Mouse (Mus musculus): Measurements from ENCODE around the gene Gm20708. TPM values are rescaled to one million over a fixed set of nuclear protein-coding genes. Genes with fewer than 3 reads are reported as not detected.
"Not testable (repeated sequence)": the region's sequence is repeated elsewhere in the genome, so short reads cannot be mapped to it uniquely, and the experiment has no call there.

Gm20708 gene
- polyA plus RNA-seq, 1 experiment from 2014 or later: 0.15 TPM

DNA sequence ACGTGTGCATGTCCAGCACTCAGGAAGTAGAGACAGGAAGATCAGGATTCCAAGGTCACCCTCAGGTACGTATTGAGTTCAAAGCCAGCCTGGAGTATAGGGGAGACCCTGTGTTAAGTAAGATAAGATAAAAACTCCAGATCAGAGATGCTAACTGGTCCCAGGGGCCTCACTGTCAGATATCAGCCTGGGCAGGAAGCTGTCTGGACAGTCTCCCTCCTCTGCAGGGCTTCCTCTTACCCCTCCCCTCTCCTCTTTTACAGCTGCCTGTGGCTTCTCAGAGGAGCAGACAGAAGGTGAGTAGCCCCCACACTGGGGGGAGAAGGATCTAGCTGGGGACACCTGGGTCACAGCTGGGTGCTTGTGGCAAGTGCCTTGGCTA is 11.3 kb upstream of the Gm20708 start:
- no peaks in the 10 kb centered on the region for H3K9me3 ChIP-seq
- 68% methylated on average over 2 of the region's 2 CpGs for WGBS
- no peak overlapping the region for H3K4me3 ChIP-seq (replicated peaks)

DNA sequence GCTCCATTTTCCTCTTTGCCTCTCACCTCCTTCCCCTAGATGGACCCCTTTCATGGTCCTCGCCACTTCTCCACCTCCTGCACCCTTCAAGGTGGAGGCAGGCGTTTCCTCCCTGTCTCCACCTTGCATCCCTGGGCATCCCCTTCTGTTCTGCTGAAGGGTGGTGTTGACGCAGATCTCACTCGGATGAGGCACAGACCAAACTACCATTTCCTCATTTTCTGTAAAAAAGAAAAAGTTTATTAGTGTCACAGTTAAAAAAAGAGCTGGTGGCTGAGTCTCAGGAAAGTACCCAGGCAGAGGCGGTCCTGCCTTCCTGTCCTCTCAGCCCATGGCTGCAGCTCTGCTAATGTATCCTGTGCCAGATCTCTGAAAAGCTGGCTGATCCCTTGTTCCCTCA is 10.3 kb upstream of the Gm20708 start:
- no peaks in the 10 kb centered on the region for H3K4me1 ChIP-seq
- no peak overlapping the region for H3K9ac ChIP-seq
- no peaks in the 10 kb centered on the region for H3K9me3 ChIP-seq
- H3K27me3 ChIP-seq: peaks cover 13% of the 10 kb centered on the region; the same call in 1 of the 2 replicates
- no peak overlapping the region for H3K4me2 ChIP-seq
- 75% methylated on average over 5 of the region's 5 CpGs for WGBS
- H3K4me3 ChIP-seq (replicated peaks): no peak overlapping the region
- no peak overlapping the region for H3K27ac ChIP-seq
- no peak for ATAC-seq (ENCODE audit: low FRiP score)
- H3K36me3 ChIP-seq (replicated peaks): no peaks in the 10 kb centered on the region

More for the DNA sequence above, 11.3 kb upstream of the Gm20708 start:
- H3K27me3 ChIP-seq: peaks cover 17% of the 10 kb centered on the region
- ATAC-seq (ENCODE audit: low FRiP score): no peak
- H3K36me3 ChIP-seq (replicated peaks): no peaks in the 10 kb centered on the region
- no peak overlapping the region for H3K4me2 ChIP-seq
- H3K27ac ChIP-seq: no peak overlapping the region
- H3K4me1 ChIP-seq: no peaks in the 10 kb centered on the region
- H3K9ac ChIP-seq: no peak overlapping the region

DNA sequence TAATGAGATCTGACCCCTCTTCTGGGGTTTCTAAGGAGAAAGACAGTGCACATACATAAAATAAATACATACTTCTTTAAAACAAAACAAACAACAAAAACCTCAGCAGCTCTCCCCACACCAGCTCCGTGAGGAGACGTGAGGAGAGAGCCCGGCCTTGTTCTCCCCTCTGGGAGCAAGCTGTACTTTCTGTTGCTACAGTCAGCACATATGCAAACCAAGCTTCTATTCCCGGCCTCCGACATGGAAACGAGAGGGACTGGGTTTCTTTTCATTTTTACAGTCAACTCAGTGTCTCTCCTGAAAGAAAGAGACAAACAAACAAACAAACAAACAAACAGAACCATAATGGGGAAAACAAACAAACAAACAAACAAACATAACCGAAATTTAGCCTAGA is 9.4 kb upstream of the Gm20708 start:
- Histone ChIP-seq H3K36me3 (replicated peaks) (no peaks in the 10 kb centered on the region), H3K27me3 (0 out of 2 replicates have a peak, but pooled peaks cover 9% of the 10 kb centered on the region), H3K4me2 (no peak overlapping the region), H3K9ac (no peak overlapping the region), H3K9me3 (no peaks in the 10 kb centered on the region), H3K27ac (no peak overlapping the region), H3K4me3 (replicated peaks) (no peak overlapping the region), H3K4me1 (no peaks in the 10 kb centered on the region)
- WGBS: 90% methylated on average over 7 of the region's 7 CpGs
- ATAC-seq (ENCODE audit: low FRiP score): no peak

DNA sequence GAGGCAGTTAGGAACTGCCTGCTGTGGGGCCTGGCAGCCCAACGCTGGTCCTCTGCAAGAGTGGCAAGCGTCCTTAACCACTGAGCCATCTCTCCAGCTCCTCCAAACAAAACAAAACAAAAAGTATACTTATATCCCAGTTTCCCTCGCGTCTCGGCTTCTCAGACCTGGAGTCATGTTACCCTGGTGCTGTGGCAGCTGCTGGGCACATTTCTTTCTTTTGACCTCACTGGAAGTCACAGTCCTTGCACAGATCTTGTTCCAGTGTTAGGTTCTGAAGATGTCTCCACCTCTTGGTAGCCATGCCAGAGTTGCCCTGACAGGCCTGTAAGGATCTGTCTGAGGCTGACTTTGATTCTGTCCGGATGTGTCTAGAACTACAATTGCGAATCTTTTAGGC is 7.8 kb upstream of the Gm20708 start:
- H3K9ac ChIP-seq: no peak overlapping the region
- ATAC-seq (ENCODE audit: low FRiP score): no peak
- no peak overlapping the region for H3K27ac ChIP-seq
- H3K36me3 ChIP-seq (replicated peaks): no peaks in the 10 kb centered on the region
- H3K4me2 ChIP-seq: no peak overlapping the region
- H3K9me3 ChIP-seq: no peaks in the 10 kb centered on the region
- 0 out of 2 replicates have a peak, but pooled peaks cover 9% of the 10 kb centered on the region for H3K27me3 ChIP-seq
- H3K4me3 ChIP-seq (replicated peaks): no peak overlapping the region
- no peaks in the 10 kb centered on the region for H3K4me1 ChIP-seq
- WGBS: 81% methylated on average over 7 of the region's 7 CpGs

DNA sequence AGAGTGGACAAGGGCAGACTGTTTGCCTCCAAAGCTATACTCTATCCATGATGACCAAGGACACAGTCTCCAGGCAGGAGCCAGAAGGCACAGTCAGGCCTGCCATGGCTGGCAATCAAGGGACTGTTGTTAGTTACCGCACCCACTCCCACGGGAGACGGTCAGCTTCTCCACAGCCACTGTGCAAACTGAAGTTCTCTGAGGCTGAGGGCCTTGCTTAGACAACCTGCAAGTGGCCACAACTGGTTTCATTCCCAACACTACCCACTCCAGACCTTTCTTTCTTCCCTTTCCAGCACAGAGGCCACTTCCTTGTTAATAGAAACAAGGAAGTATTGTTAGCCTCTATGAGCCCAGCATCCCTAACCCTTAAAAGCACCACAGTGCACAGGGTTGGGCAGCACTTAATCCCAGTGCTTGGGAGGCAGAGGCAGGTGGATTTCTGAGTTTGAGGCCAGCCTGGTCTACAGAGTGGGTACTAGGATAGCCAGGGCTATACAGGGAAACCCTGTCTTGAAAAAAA is 6.2 kb upstream of the Gm20708 start:
- no peak for ATAC-seq (ENCODE audit: low FRiP score)
- H3K9me3 ChIP-seq: no peaks in the 10 kb centered on the region
- H3K36me3 ChIP-seq (replicated peaks): no peaks in the 10 kb centered on the region
- H3K4me1 ChIP-seq: no peaks in the 10 kb centered on the region
- no peak overlapping the region for H3K4me2 ChIP-seq
- no peak overlapping the region for H3K9ac ChIP-seq
- no peak overlapping the region for H3K27ac ChIP-seq
- H3K4me3 ChIP-seq (replicated peaks): no peak overlapping the region
- H3K27me3 ChIP-seq: peaks cover 7% of the 10 kb centered on the region; the same call in 1 of the 2 replicates
- WGBS: 96% methylated on average over 3 of the region's 3 CpGs

DNA sequence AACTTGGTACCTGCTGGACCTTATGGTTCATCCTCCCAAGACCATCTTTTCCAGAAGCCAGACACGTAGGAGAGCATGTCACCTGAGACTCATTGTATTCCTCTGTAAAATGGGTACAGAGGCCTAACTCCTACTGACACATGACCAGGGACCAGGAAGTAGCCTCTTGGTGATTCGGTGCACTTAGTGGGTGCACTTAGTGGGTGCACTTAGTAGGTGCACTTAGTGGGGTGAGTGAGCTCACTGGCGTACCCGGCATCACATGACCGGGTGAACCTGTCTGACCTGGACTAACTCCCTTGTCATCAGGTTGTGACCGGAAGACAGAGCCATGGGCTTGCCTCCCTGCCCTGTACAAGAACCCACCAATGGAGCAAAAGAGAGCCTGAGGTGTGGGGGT is 2.7 kb upstream of the Gm20708 start:
- Histone ChIP-seq H3K36me3 (replicated peaks) (no peaks in the 10 kb centered on the region), H3K9me3 (no peaks in the 10 kb centered on the region), H3K4me2 (no peak overlapping the region), H3K9ac (no peak overlapping the region), H3K4me1 (peaks cover 19% of the 10 kb centered on the region), H3K4me3 (replicated peaks) (no peak overlapping the region), H3K27ac (no peak overlapping the region), H3K27me3 (peaks cover 8% of the 10 kb centered on the region; the same call in 1 of the 2 replicates)
- no peak for ATAC-seq (ENCODE audit: low FRiP score)
- 87% methylated on average over 6 of the region's 6 CpGs for WGBS

DNA sequence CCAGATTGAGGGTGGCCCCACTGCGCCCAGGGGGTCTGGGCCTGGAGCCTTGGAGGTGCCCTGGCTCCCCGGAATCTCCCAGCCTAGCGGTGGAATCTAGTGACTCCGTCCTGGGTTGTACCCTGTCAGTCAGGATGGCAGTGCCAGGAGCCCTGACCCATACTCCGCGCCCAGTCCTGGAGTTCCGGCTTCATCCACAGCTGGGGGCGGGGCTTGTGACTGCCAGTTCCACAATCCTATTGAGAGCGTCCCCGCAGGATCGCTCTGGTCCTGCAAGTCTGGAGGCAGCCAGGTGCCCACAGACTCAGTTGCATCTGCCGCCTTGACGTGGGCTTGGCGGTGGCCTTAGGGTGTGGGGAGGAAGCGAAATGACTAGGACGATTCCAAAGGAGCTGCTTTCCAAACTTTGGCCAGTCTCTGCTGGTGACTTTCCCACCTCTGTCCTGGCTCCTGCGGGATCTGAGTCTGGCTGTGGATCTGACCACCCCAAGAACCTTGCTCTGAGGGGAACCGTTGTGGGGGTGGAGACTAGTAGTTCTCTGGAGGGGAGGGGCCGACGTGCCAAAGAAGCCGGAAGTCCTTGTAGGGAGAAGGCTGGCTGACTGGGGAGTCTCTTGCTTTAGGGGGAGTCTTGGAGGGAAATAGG is 1.1 kb downstream of the Gm20708 start:
- peaks cover 8% of the 10 kb centered on the region; the same call in 1 of the 2 replicates for H3K27me3 ChIP-seq
- WGBS: under 1% methylated on average over 21 of the region's 21 CpGs
- H3K9me3 ChIP-seq: no peaks in the 10 kb centered on the region
- H3K4me2 ChIP-seq: peak overlapping the region; percentile 85
- ATAC-seq (ENCODE audit: low FRiP score): peak; percentile 78
- H3K4me3 ChIP-seq (replicated peaks): peak overlapping the region; percentile 70
- peak overlapping the region; percentile 69 for H3K9ac ChIP-seq
- peaks cover 19% of the 10 kb centered on the region for H3K4me1 ChIP-seq
- H3K27ac ChIP-seq: 0 out of 2 replicates have a peak overlapping the region, but pooled peaks have one; percentile 31
- H3K36me3 ChIP-seq (replicated peaks): peaks cover 36% of the 10 kb centered on the region

DNA sequence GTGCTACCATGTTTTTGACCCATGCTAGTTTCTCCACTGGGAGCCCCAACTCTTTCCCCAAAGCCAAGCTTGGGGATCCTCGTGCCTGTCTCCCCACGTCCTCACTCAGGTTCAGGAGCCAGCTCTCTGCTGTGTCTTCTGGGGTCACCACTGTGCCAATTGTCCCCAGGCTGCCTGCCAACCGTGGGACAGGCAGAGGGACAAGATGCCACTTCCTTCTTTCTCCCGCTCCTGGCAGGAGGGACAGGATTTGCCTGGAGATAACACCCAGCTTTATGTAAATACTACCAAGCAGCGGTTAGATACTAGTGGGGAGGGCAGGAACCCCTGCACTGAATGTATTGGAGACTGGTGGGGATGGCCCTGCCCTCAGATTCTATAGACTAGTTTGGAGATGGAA is 4.4 kb downstream of the Gm20708 start:
- Histone ChIP-seq H3K4me1 (peaks cover 19% of the 10 kb centered on the region), H3K36me3 (replicated peaks) (peaks cover 68% of the 10 kb centered on the region), H3K4me2 (no peak overlapping the region), H3K9ac (no peak overlapping the region), H3K27me3 (peaks cover 4% of the 10 kb centered on the region; the same call in 1 of the 2 replicates), H3K9me3 (no peaks in the 10 kb centered on the region), H3K4me3 (replicated peaks) (no peak overlapping the region), H3K27ac (no peak overlapping the region)
- 83% methylated on average over 5 of the region's 5 CpGs for WGBS
- ATAC-seq (ENCODE audit: low FRiP score): no peak

DNA sequence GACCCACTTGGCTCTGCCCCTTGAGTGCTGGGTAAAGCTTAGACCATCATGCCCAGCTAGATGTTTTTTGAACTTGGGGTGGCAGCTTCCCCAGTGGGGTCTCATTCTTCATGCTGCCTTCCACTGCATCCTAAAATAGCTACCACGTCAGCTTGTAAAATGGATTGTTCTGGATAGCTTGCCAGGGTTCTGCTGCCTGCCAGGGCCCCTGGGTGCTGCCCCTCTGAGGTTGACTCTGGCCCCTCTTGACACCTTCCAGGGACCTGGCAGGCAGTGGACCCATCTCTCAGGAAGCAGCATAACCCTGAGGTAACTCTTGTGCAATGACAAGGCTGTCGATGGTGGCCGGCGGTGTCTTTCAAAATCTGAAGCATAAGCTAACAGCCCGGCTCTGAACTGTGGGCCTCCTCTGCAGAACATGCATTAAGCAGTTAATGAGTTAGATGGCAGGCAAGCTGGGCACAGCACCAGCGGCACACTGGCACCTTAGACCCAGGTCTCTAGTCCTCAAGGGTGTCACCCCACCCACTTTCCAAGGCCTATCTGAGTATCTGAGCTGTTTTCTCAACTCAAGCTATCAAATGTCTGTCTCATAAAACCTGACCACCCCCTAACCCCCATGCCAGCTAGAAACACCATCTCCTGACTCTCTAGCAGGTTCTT is 5.4 kb downstream of the Gm20708 start:
- ATAC-seq (ENCODE audit: low FRiP score): no peak
- Histone ChIP-seq H3K4me2 (no peak overlapping the region), H3K27me3 (peaks cover 4% of the 10 kb centered on the region; the same call in 1 of the 2 replicates), H3K9me3 (no peaks in the 10 kb centered on the region), H3K27ac (no peak overlapping the region), H3K36me3 (replicated peaks) (peaks cover 78% of the 10 kb centered on the region), H3K4me3 (replicated peaks) (no peak overlapping the region), H3K9ac (no peak overlapping the region), H3K4me1 (peaks cover 16% of the 10 kb centered on the region)
- 94% methylated on average over 6 of the region's 6 CpGs for WGBS

DNA sequence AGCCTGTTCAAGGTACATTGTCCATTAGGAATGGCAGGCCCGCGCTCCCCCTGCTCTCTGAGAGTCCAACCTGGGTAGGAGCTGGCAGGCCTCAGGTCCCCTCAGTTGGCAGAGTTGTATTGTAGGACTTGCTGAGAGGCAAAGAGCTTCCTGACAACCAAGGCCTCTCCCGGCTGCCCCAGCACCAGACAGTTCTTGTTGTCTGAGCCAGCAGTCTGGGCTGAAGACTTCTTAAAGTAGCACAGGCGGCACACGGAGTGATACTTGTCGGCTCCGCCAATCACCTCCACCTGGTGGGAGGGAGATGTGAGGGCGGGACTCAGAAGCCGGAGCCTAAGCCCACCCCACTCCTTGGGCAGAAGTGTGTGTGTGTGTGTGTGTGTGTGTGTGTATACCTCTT is 6.4 kb downstream of the Gm20708 start:
- H3K27ac ChIP-seq; H3K9ac ChIP-seq; H3K9me3 ChIP-seq; ATAC-seq (ENCODE audit: low FRiP score); H3K4me2 ChIP-seq; H3K4me1 ChIP-seq; H3K27me3 ChIP-seq; H3K4me3 ChIP-seq (replicated peaks): not testable (repeated sequence)
- H3K36me3 ChIP-seq (replicated peaks): peaks cover 88% of the 10 kb centered on the region
- WGBS: 90% methylated on average over 9 of the region's 9 CpGs

DNA sequence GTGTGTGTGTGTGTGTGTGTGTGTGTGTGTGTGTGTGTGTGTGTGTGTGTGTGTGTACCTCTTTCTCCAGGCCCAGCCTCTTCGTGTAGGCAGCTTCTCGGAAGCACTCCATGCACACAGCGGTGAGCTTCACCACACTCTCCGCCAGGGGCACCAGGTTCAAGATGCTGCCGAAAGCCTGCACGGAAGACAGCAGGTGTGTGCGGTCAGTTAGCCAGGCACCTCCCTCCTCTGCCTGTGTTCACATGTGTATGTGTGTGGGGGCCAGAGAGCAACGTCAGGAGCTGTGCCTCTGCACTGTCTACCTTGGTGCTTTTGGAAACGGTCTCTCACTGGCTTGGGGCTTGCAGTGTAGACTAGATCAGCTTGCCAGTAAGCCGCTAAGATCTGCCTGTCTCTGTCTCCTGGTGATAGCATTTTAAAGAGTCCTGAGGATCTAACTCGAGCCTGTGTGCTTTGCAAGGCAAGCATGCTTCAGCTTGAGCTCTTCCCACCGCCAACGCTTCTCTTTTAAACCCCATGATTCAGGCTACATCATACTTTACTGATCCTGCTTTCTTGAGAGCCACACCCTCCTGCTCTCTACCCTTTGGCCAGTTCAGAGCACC is 7.0 kb downstream of the Gm20708 start:
- H3K36me3 ChIP-seq (replicated peaks): peaks cover 94% of the 10 kb centered on the region
- H3K4me2 ChIP-seq: no peak overlapping the region
- ATAC-seq (ENCODE audit: low FRiP score): no peak
- H3K4me3 ChIP-seq (replicated peaks): no peak overlapping the region
- H3K9me3 ChIP-seq: no peaks in the 10 kb centered on the region
- no peak overlapping the region for H3K27ac ChIP-seq
- H3K27me3 ChIP-seq: no peaks in the 10 kb centered on the region
- 89% methylated on average over 13 of the region's 13 CpGs for WGBS
- no peaks in the 10 kb centered on the region for H3K4me1 ChIP-seq
- no peak overlapping the region for H3K9ac ChIP-seq

DNA sequence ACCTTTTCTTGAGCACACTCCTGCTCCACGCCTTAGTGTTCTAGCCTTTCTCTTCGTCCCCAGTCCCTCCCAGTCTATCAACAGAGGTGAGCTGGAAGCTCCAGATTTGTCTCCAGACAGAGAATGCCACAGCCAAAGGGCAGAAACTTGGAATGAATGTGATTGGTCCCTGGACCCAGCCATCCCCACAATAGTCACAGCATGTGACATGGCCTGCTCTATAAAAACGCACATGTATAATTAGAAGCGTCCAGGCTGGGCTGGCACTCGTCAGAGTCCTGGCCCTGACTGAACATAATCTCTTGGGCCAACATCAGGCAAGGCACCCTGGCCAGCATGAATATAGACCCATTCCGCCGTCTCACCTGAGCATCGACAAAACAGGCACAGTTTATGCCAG is 9.6 kb downstream of the Gm20708 start:
- no peak overlapping the region for H3K4me3 ChIP-seq (replicated peaks)
- no peak overlapping the region for H3K27ac ChIP-seq
- H3K27me3 ChIP-seq: no peaks in the 10 kb centered on the region
- no peak overlapping the region for H3K4me2 ChIP-seq
- no peaks in the 10 kb centered on the region for H3K9me3 ChIP-seq
- WGBS: 71% methylated on average over 8 of the region's 8 CpGs
- no peak overlapping the region for H3K9ac ChIP-seq
- no peak for ATAC-seq (ENCODE audit: low FRiP score)
- peaks cover 12% of the 10 kb centered on the region for H3K4me1 ChIP-seq
- H3K36me3 ChIP-seq (replicated peaks): peaks cover 93% of the 10 kb centered on the region

Data from forebrain, embryonic 12.5 days (tissue).